Mouse (Mus musculus): ENCODE measurements around the gene Gm11096.

Gm11096 gene

GRCm38 (mm10) chr17:81481843-81482490, 40.4 kb downstream of the Gm11096 start:
- DNase-seq (ENCODE audit: low spot score) = no peak

- DNase-seq (ENCODE audit: low spot score) = no peak
These were observed 44.8 kb downstream of the Gm11096 start for GRCm38 (mm10) chr17:81486388-81486787.

Measured in yolk sac, embryonic 10.5 days (tissue).